Mouse (Mus musculus): ENCODE results near the gene Arhgap6. TPM values are rescaled to one million over a fixed set of nuclear protein-coding genes. Genes with fewer than 3 reads are reported as not detected.

Arhgap6 gene
- polyA plus RNA-seq, 1 experiment, result 1.2 TPM

DNA sequence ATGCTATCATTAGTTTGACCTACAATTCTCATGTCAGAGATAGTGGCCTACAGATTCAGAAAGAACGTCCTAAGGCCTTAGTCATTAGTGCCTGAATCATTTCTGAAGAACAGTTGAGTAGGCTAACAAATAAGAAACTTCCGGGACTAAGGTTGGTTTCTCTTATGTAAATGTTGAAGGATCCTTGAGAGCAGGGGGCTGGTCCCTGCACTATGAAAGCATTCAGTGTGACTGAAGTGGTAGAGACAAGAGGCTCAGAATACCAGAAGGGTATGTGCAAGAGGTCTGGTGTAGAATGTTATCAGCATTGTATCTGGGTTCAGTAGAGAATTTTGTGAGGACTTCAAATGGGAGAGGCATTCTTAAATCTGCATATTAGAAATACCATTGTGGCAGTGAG lies 185.5 kb downstream of the Arhgap6 start:
- no peak for TF ChIP-seq POLR2A (IDR thresholded peaks at IDR 0.05; ENCODE audit: low read depth, low read length)
- no peak for TF ChIP-seq CTCF (IDR thresholded peaks at IDR 0.05; ENCODE audit: extremely low read depth, insufficient read length, insufficient replicate concordance, low read depth, low read length)
- no peak overlapping the region for H3K27ac ChIP-seq (ENCODE audit: insufficient read depth, low read depth, low read length)
- no peaks in the 10 kb centered on the region for H3K4me1 ChIP-seq (ENCODE audit: control insufficient read depth, insufficient read depth, insufficient read length, low read length)
- H3K4me3 ChIP-seq (ENCODE audit: low read depth, low read length), result no peak overlapping the region
- no peaks in the 10 kb centered on the region for H3K36me3 ChIP-seq (ENCODE audit: control insufficient read depth, insufficient read depth, low read length)
- H3K27me3 ChIP-seq (ENCODE audit: control insufficient read depth, insufficient read depth, low read length), result no peaks in the 10 kb centered on the region
- 66% methylated on average over 2 of the region's 2 CpGs for WGBS

DNA sequence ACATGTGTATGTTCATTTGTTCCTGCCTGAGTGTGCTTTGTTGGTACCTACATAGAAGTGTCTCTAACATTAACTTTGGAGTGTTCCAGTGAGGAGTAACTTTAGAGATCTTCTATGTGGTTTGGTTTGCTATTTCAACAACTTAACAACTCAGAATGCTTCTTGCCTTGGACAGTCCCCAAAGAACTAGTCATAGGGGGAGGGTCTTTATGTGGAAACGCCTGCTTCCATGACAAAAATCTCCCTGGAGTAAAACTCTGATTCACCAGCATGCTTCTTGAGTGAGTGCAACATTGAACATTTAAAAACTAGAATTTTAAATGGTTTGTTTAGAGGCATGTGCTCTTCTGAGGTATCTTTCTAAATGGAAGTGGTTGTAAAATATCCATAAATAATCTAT lies 212.2 kb downstream of the Arhgap6 start:
- TF ChIP-seq CTCF (IDR thresholded peaks at IDR 0.05; ENCODE audit: extremely low read depth, insufficient read length, insufficient replicate concordance, low read depth, low read length), result no peak
- no peak for TF ChIP-seq POLR2A (IDR thresholded peaks at IDR 0.05; ENCODE audit: low read depth, low read length)
- Histone ChIP-seq H3K4me3 (ENCODE audit: low read depth, low read length) (no peak overlapping the region), H3K27me3 (ENCODE audit: control insufficient read depth, insufficient read depth, low read length) (no peaks in the 10 kb centered on the region), H3K4me1 (ENCODE audit: control insufficient read depth, insufficient read depth, insufficient read length, low read length) (no peaks in the 10 kb centered on the region), H3K36me3 (ENCODE audit: control insufficient read depth, insufficient read depth, low read length) (no peaks in the 10 kb centered on the region), H3K27ac (ENCODE audit: insufficient read depth, low read depth, low read length) (no peak overlapping the region)
- 41% methylated on average over 1 of the region's 1 CpGs for WGBS

DNA sequence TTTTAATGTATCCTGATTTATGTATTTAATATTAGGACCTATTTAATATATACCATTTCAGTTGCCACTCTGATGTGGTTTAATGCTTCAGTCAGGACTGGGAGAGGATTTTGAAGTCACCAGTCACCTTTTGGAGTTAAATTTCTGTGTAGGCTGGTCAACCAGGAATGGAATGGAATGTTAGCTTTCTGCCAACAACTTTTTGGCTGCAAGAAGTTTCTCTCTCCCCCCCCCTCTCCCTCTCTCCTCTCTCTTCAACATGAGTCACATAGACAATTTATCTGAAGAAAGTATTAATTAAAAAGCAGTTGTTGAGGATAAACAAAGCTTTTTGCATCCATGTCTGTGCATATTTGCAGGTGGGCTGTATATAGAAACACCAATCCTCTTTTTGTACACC lies 217.8 kb downstream of the Arhgap6 start:
- no peak for TF ChIP-seq CTCF (IDR thresholded peaks at IDR 0.05; ENCODE audit: extremely low read depth, insufficient read length, insufficient replicate concordance, low read depth, low read length)
- TF ChIP-seq POLR2A (IDR thresholded peaks at IDR 0.05; ENCODE audit: low read depth, low read length), result no peak
- H3K27me3 ChIP-seq (ENCODE audit: control insufficient read depth, insufficient read depth, low read length), result no peaks in the 10 kb centered on the region
- H3K4me1 ChIP-seq (ENCODE audit: control insufficient read depth, insufficient read depth, insufficient read length, low read length), result no peaks in the 10 kb centered on the region
- no peak overlapping the region for H3K27ac ChIP-seq (ENCODE audit: insufficient read depth, low read depth, low read length)
- H3K4me3 ChIP-seq (ENCODE audit: low read depth, low read length), result no peak overlapping the region
- no peaks in the 10 kb centered on the region for H3K36me3 ChIP-seq (ENCODE audit: control insufficient read depth, insufficient read depth, low read length)

DNA sequence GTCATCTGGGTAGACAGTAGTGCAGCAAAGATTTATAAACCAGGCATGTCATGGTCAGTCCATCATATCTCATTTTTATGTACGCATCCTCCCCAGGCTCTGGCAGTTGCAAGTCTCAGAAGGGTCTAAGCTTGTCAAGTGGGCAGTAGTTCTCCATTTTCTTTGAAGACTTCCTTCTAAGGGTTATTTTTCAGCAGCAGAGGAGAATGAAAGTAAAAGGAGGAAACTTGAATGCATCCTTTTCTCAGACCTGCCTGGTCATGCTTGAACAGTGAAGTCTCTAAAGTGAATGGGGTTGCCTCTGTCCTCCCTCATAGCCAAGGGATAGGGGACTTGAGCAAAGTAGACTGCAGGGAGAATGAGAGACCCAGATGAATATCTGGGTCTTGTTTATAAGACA lies 239.5 kb downstream of the Arhgap6 start:
- Histone ChIP-seq H3K27me3 (ENCODE audit: control insufficient read depth, insufficient read depth, low read length) (no peaks in the 10 kb centered on the region), H3K36me3 (ENCODE audit: control insufficient read depth, insufficient read depth, low read length) (no peaks in the 10 kb centered on the region), H3K27ac (ENCODE audit: insufficient read depth, low read depth, low read length) (no peak overlapping the region), H3K4me3 (ENCODE audit: low read depth, low read length) (no peak overlapping the region), H3K4me1 (ENCODE audit: control insufficient read depth, insufficient read depth, insufficient read length, low read length) (no peaks in the 10 kb centered on the region; the same call in 1 of the 2 replicates)
- 100% methylated on average over 1 of the region's 1 CpGs for WGBS
- TF ChIP-seq CTCF (IDR thresholded peaks at IDR 0.05; ENCODE audit: extremely low read depth, insufficient read length, insufficient replicate concordance, low read depth, low read length), result no peak
- no peak for TF ChIP-seq POLR2A (IDR thresholded peaks at IDR 0.05; ENCODE audit: low read depth, low read length)

DNA sequence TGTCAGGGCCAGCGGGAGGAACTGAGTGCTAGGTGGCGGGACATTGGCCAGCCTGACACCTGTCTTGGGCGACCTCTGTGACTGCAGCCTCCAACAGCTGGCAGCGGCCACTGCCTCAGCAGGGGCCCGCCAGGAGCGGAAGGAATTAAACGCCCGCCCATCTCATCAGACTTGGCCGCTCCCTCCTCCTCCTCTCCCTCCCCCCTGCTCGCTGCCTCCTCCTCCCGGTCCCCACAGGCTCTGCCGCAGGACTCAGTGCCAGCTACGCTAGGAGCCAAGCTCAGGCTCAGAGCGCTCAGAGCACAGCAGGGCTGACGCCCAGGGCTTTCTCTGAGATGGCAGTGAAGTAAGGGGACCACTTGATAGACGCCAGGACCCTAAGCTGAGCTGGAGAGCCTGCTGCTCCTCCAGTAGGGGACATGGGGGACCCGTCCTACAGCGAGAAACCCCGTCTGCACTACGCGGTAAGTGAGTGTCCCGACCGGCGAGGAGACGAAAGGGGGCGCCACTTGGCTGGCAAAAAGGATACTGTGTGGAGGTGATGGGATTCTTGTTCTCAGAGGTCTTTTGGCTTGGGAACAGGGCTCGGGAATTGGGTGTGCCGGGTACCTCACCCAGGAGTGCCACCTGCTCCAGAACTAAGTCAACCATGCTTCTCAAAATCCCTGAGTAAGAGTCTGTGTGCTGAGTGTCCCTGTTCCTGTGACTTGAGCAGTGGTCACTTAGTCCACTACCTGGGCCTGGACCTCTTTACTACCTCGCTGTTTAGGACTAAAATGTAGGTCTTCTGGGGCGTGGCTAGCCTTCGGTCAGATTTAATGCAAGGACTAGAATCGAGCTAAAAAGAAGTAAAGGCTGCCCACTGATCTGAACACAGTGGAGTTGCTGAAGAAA lies 241.8 kb downstream of the Arhgap6 start:
- TF ChIP-seq CTCF (IDR thresholded peaks at IDR 0.05; ENCODE audit: extremely low read depth, insufficient read length, insufficient replicate concordance, low read depth, low read length) (no peak), POLR2A (IDR thresholded peaks at IDR 0.05; ENCODE audit: low read depth, low read length) (no peak)
- Histone ChIP-seq H3K4me1 (ENCODE audit: control insufficient read depth, insufficient read depth, insufficient read length, low read length) (no peaks in the 10 kb centered on the region; the same call in 1 of the 2 replicates), H3K36me3 (ENCODE audit: control insufficient read depth, insufficient read depth, low read length) (no peaks in the 10 kb centered on the region), H3K27me3 (ENCODE audit: control insufficient read depth, insufficient read depth, low read length) (no peaks in the 10 kb centered on the region), H3K4me3 (ENCODE audit: low read depth, low read length) (peak overlapping the region; percentile 80), H3K27ac (ENCODE audit: insufficient read depth, low read depth, low read length) (peak overlapping the region; percentile 56; the same call in 1 of the 2 replicates)
- WGBS, result 17% methylated on average over 31 of the region's 32 CpGs

DNA sequence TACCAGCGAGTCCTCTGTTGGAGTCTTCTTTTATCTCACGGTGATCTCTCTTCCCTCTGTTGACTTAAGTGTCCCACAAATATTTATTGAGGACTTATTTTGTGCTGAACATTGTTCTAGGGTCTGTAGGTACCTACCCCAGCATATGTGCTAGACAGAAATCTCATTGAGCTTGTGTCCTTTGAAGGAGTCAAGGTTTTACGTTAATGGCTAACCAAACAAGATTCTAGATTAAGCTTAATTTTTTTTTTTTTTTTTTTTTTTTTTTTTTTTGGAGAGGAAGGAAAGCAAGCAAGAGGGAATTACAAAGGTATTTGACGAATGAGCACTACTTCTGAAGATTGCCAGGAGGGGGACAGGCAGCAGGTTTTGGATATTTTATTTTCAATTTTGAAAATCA lies 242.5 kb downstream of the Arhgap6 start:
- no peak for TF ChIP-seq POLR2A (IDR thresholded peaks at IDR 0.05; ENCODE audit: low read depth, low read length)
- no peak for TF ChIP-seq CTCF (IDR thresholded peaks at IDR 0.05; ENCODE audit: extremely low read depth, insufficient read length, insufficient replicate concordance, low read depth, low read length)
- Histone ChIP-seq H3K36me3 (ENCODE audit: control insufficient read depth, insufficient read depth, low read length) (no peaks in the 10 kb centered on the region), H3K4me1 (ENCODE audit: control insufficient read depth, insufficient read depth, insufficient read length, low read length) (no peaks in the 10 kb centered on the region; the same call in 1 of the 2 replicates), H3K4me3 (ENCODE audit: low read depth, low read length) (no peak overlapping the region), H3K27ac (ENCODE audit: insufficient read depth, low read depth, low read length) (no peak overlapping the region), H3K27me3 (ENCODE audit: control insufficient read depth, insufficient read depth, low read length) (no peaks in the 10 kb centered on the region)
- WGBS, result 27% methylated on average over 4 of the region's 4 CpGs

DNA sequence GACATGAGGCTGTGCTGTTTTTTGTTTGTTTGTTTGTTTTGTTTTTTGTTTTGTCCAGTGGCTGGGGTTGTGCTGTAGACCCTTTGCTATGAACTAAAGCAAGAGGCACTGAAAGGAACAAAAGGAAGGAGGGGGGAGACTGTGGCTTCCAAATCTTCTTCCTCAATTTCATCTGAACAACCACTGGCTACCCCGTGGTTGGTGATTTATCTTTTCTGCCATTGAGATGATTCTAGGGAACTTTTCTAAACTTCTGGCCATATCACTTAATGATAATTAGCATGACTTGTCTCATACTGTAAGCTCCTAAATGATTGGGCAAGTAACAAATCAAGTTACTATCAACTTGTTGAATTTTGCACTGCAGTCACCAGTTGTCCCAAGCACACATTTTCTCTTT lies 249.0 kb downstream of the Arhgap6 start:
- H3K27me3 ChIP-seq (ENCODE audit: control insufficient read depth, insufficient read depth, low read length), result no peaks in the 10 kb centered on the region
- no peak overlapping the region for H3K27ac ChIP-seq (ENCODE audit: insufficient read depth, low read depth, low read length)
- no peaks in the 10 kb centered on the region for H3K4me1 ChIP-seq (ENCODE audit: control insufficient read depth, insufficient read depth, insufficient read length, low read length)
- TF ChIP-seq CTCF (IDR thresholded peaks at IDR 0.05; ENCODE audit: extremely low read depth, insufficient read length, insufficient replicate concordance, low read depth, low read length) (no peak), POLR2A (IDR thresholded peaks at IDR 0.05; ENCODE audit: low read depth, low read length) (no peak)
- H3K4me3 ChIP-seq (ENCODE audit: low read depth, low read length), result no peak overlapping the region
- no peaks in the 10 kb centered on the region for H3K36me3 ChIP-seq (ENCODE audit: control insufficient read depth, insufficient read depth, low read length)
- 54% methylated on average over 1 of the region's 1 CpGs for WGBS

All from small intestine, adult 2 months (tissue).